22 mouse cellular contexts compared by ENCODE assay signal in genomic region chr14:104568081-104568480, GRCm38 (mm10). TPM values are rescaled to one million over a fixed set of nuclear protein-coding genes. Genes with fewer than 3 reads are reported as not detected.
DNase-seq lines count a peak whose midpoint lies in the region; ATAC-seq lines count a peak whose summit lies in the region.
"Had no signal": no experiment of that assay in that cellular context is flagged by ENCODE, and none has a peak within 500 bp of the region (broad histone marks: within the 10 kb centered on the region; RNA-seq: fewer than 3 reads in every experiment).

No protein-coding gene starts in this region.

- H3K4me1 ChIP-seq in forebrain, embryonic 15.5 days, result peaks cover 15% of the 10 kb centered on the region
- H3K4me1 ChIP-seq in forebrain, embryonic 10.5 days, result peaks cover 4% of the 10 kb centered on the region
- no peaks in the 10 kb centered on the region for H3K4me1 ChIP-seq in midbrain, embryonic 11.5 days (ENCODE audit: control insufficient read depth, insufficient read depth, low read length)
- peaks cover 3% of the 10 kb centered on the region for H3K4me1 ChIP-seq in midbrain, embryonic 16.5 days (ENCODE audit: control insufficient read depth, insufficient read depth, low read length)
- no peaks in the 10 kb centered on the region for H3K4me1 ChIP-seq in neural tube, embryonic 12.5 days
- peaks cover 3% of the 10 kb centered on the region; the same call in 1 of the 2 replicates for H3K4me1 ChIP-seq in neural tube, embryonic 15.5 days
- peaks cover 3% of the 10 kb centered on the region; the same call in 1 of the 2 replicates for H3K4me1 ChIP-seq in hindbrain, embryonic 14.5 days (replicated peaks; ENCODE audit: control insufficient read depth, insufficient read depth, low read length)
- H3K4me1 ChIP-seq: embryonic facial prominence, embryonic 13.5 days; heart, embryonic 10.5 days had no signal

- H3K27ac ChIP-seq in forebrain, embryonic 15.5 days (replicated peaks), result 0 out of 2 replicates have a peak overlapping the region, but pooled peaks have one; percentile 40
- no peak overlapping the region for H3K27ac ChIP-seq in forebrain, embryonic 10.5 days
- no peak overlapping the region for H3K27ac ChIP-seq in midbrain, embryonic 11.5 days (ENCODE audit: low read depth, low read length)
- no peak overlapping the region for H3K27ac ChIP-seq in midbrain, embryonic 16.5 days (ENCODE audit: low read length)
- H3K27ac ChIP-seq in neural tube, embryonic 12.5 days, result no peak overlapping the region
- no peak overlapping the region for H3K27ac ChIP-seq in neural tube, embryonic 15.5 days (replicated peaks)
- H3K27ac ChIP-seq in hindbrain, embryonic 14.5 days, result no peak overlapping the region
- H3K27ac ChIP-seq: embryonic facial prominence, embryonic 13.5 days; heart, embryonic 10.5 days had no signal

- no peaks in the 10 kb centered on the region for H3K9me3 ChIP-seq in forebrain, embryonic 15.5 days
- no peaks in the 10 kb centered on the region for H3K9me3 ChIP-seq in forebrain, embryonic 10.5 days
- H3K9me3 ChIP-seq in midbrain, embryonic 11.5 days (ENCODE audit: control insufficient read depth, low read length), result no peaks in the 10 kb centered on the region
- H3K9me3 ChIP-seq in midbrain, embryonic 16.5 days (replicated peaks; ENCODE audit: control insufficient read depth, low read length, poor library complexity, severe bottlenecking), result no peaks in the 10 kb centered on the region
- H3K9me3 ChIP-seq in neural tube, embryonic 12.5 days, result no peaks in the 10 kb centered on the region
- no peaks in the 10 kb centered on the region for H3K9me3 ChIP-seq in neural tube, embryonic 15.5 days (replicated peaks)
- H3K9me3 ChIP-seq in hindbrain, embryonic 14.5 days (ENCODE audit: control insufficient read depth, low read length), result no peaks in the 10 kb centered on the region
- H3K9me3 ChIP-seq: embryonic facial prominence, embryonic 13.5 days; heart, embryonic 10.5 days had no signal

- H3K9ac ChIP-seq in forebrain, embryonic 15.5 days (replicated peaks), result no peak overlapping the region
- H3K9ac ChIP-seq in midbrain, embryonic 11.5 days (ENCODE audit: low read length), result no peak overlapping the region
- H3K9ac ChIP-seq in midbrain, embryonic 16.5 days (ENCODE audit: low read depth, low read length), result no peak overlapping the region
- H3K9ac ChIP-seq in neural tube, embryonic 12.5 days, result no peak overlapping the region
- H3K9ac ChIP-seq in neural tube, embryonic 15.5 days (replicated peaks), result no peak overlapping the region
- no peak overlapping the region for H3K9ac ChIP-seq in hindbrain, embryonic 14.5 days
- H3K9ac ChIP-seq: embryonic facial prominence, embryonic 13.5 days had no signal

- no peak for DNase-seq in forebrain, embryonic 10.5 days (ENCODE audit: extremely low spot score, low spot score)
- DNase-seq in midbrain, embryonic 11.5 days (ENCODE audit: low spot score, missing footprints), result no peak
- peak; percentile 31 for DNase-seq in hindbrain, embryonic 14.5 days (ENCODE audit: low spot score)
- DNase-seq: adrenal gland, adult 2 months; adrenal gland, postnatal 25 days; cerebellum, adult 18-20 months; cerebellum, adult 9-11 months; cerebellum, postnatal 36 days; gastrocnemius, postnatal 10 days; heart, adult 18-20 months; heart, postnatal 10 days; heart, postnatal 4 days had no signal

- no peaks in the 10 kb centered on the region for H3K36me3 ChIP-seq in forebrain, embryonic 15.5 days
- no peaks in the 10 kb centered on the region for H3K36me3 ChIP-seq in forebrain, embryonic 10.5 days (replicated peaks)
- H3K36me3 ChIP-seq in midbrain, embryonic 11.5 days (ENCODE audit: control insufficient read depth, insufficient read depth, low read length), result no peaks in the 10 kb centered on the region
- H3K36me3 ChIP-seq in midbrain, embryonic 16.5 days (ENCODE audit: control insufficient read depth, insufficient read depth, low read length), result no peaks in the 10 kb centered on the region
- H3K36me3 ChIP-seq in neural tube, embryonic 12.5 days, result no peaks in the 10 kb centered on the region
- H3K36me3 ChIP-seq in neural tube, embryonic 15.5 days, result no peaks in the 10 kb centered on the region
- no peaks in the 10 kb centered on the region for H3K36me3 ChIP-seq in hindbrain, embryonic 14.5 days (replicated peaks; ENCODE audit: control insufficient read depth, insufficient read depth)
- H3K36me3 ChIP-seq: embryonic facial prominence, embryonic 13.5 days; heart, embryonic 10.5 days had no signal

- WGBS in forebrain, embryonic 15.5 days, result 25% methylated on average over 3 of the region's 3 CpGs
- 84% methylated on average over 3 of the region's 3 CpGs for WGBS in forebrain, embryonic 10.5 days
- 46% methylated on average over 3 of the region's 3 CpGs for WGBS in midbrain, embryonic 11.5 days
- WGBS in midbrain, embryonic 16.5 days, result 20% methylated on average over 3 of the region's 3 CpGs
- 55% methylated on average over 3 of the region's 3 CpGs for WGBS in neural tube, embryonic 12.5 days
- WGBS in neural tube, embryonic 15.5 days, result 24% methylated on average over 3 of the region's 3 CpGs
- 14% methylated on average over 3 of the region's 3 CpGs for WGBS in hindbrain, embryonic 14.5 days

- H3K4me3 ChIP-seq in forebrain, embryonic 15.5 days, result no peak overlapping the region
- H3K4me3 ChIP-seq in forebrain, embryonic 10.5 days, result no peak overlapping the region
- no peak overlapping the region for H3K4me3 ChIP-seq in midbrain, embryonic 11.5 days (ENCODE audit: low read depth, low read length)
- no peak overlapping the region for H3K4me3 ChIP-seq in midbrain, embryonic 16.5 days (ENCODE audit: low read depth, low read length)
- no peak overlapping the region for H3K4me3 ChIP-seq in neural tube, embryonic 12.5 days
- no peak overlapping the region for H3K4me3 ChIP-seq in neural tube, embryonic 15.5 days (replicated peaks)
- no peak overlapping the region for H3K4me3 ChIP-seq in hindbrain, embryonic 14.5 days (replicated peaks; ENCODE audit: low read length)
- H3K4me3 ChIP-seq: embryonic facial prominence, embryonic 13.5 days; heart, embryonic 10.5 days had no signal

- H3K4me2 ChIP-seq in forebrain, embryonic 15.5 days (replicated peaks), result no peak overlapping the region
- no peak overlapping the region for H3K4me2 ChIP-seq in midbrain, embryonic 11.5 days
- H3K4me2 ChIP-seq in midbrain, embryonic 16.5 days (ENCODE audit: low read length), result no peak overlapping the region
- no peak overlapping the region for H3K4me2 ChIP-seq in neural tube, embryonic 12.5 days (replicated peaks)
- H3K4me2 ChIP-seq in neural tube, embryonic 15.5 days, result no peak overlapping the region
- no peak overlapping the region for H3K4me2 ChIP-seq in hindbrain, embryonic 14.5 days (replicated peaks)
- H3K4me2 ChIP-seq: embryonic facial prominence, embryonic 13.5 days had no signal

- H3K27me3 ChIP-seq in forebrain, embryonic 15.5 days, result no peaks in the 10 kb centered on the region
- no peaks in the 10 kb centered on the region for H3K27me3 ChIP-seq in forebrain, embryonic 10.5 days (ENCODE audit: poor library complexity, severe bottlenecking)
- no peaks in the 10 kb centered on the region for H3K27me3 ChIP-seq in midbrain, embryonic 11.5 days (ENCODE audit: control insufficient read depth, insufficient read depth, low read length)
- no peaks in the 10 kb centered on the region for H3K27me3 ChIP-seq in midbrain, embryonic 16.5 days (ENCODE audit: control insufficient read depth, insufficient read depth, low read depth, low read length)
- H3K27me3 ChIP-seq in neural tube, embryonic 12.5 days (replicated peaks), result no peaks in the 10 kb centered on the region
- H3K27me3 ChIP-seq in neural tube, embryonic 15.5 days (replicated peaks), result no peaks in the 10 kb centered on the region
- H3K27me3 ChIP-seq in hindbrain, embryonic 14.5 days (ENCODE audit: control insufficient read depth, insufficient read depth, low read length), result no peaks in the 10 kb centered on the region
- H3K27me3 ChIP-seq: CH12.LX; embryonic facial prominence, embryonic 13.5 days had no signal

- 0 out of 2 replicates have a peak, but pooled peaks have one; percentile 25 for ATAC-seq in forebrain, embryonic 15.5 days (replicated peaks)
- 0 out of 2 replicates have a peak, but pooled peaks have one; percentile 45 for ATAC-seq in midbrain, embryonic 11.5 days (ENCODE audit: low FRiP score)
- no peak for ATAC-seq in midbrain, embryonic 16.5 days
- ATAC-seq in neural tube, embryonic 12.5 days (ENCODE audit: low FRiP score, low read depth), result 0 out of 2 replicates have a peak, but pooled peaks have one; percentile 23
- no peak for ATAC-seq in neural tube, embryonic 15.5 days (ENCODE audit: low FRiP score)
- ATAC-seq in hindbrain, embryonic 14.5 days (ENCODE audit: low FRiP score), result no peak
- ATAC-seq: activated CD4-positive, CD25-positive, alpha-beta regulatory T cell, adult 4 months; intestine, postnatal 0 days; Patski had no signal

RNA-seq across cellular contexts. Expression of gene Rnf219, which starts 45.6 kb away (rescaled TPM):
- 30.0 and 32.1 TPM in 2 replicates for polyA plus RNA-seq in forebrain, embryonic 15.5 days (2015; fragmentation: Nextera tagmentation; extraction: Ambion mirVana)
- 46.8 and 55.6 TPM in 2 replicates for polyA plus RNA-seq in forebrain, embryonic 10.5 days (2016; fragmentation: Nextera tagmentation; extraction: Ambion mirVana)
- polyA plus RNA-seq in midbrain, embryonic 11.5 days (2014; fragmentation: Nextera tagmentation; extraction: Ambion mirVana), result 36.3 and 42.8 TPM in 2 replicates
- polyA plus RNA-seq in midbrain, embryonic 16.5 days (2015; fragmentation: Nextera tagmentation; extraction: Ambion mirVana), result 28.5 and 31.4 TPM in 2 replicates
- 36.8 and 37.1 TPM in 2 replicates for polyA plus RNA-seq in neural tube, embryonic 12.5 days (2016; fragmentation: Nextera tagmentation; extraction: Ambion mirVana)
- polyA plus RNA-seq in neural tube, embryonic 15.5 days (2015; fragmentation: Nextera tagmentation; extraction: Ambion mirVana), result 30.7 and 32.3 TPM in 2 replicates
- 31.2 and 34.6 TPM in 2 replicates for polyA plus RNA-seq in hindbrain, embryonic 14.5 days (2014; fragmentation: Nextera tagmentation; extraction: Ambion mirVana)

Comparison
In these comparisons a context has a peak if more than half of its experiments do, and no peak if none do; other contexts are left out.
1. ATAC-seq: peak in forebrain, embryonic 15.5 days (single experiment), midbrain, embryonic 11.5 days (single experiment) and neural tube, embryonic 12.5 days (single experiment); none in midbrain, embryonic 16.5 days (single experiment), neural tube, embryonic 15.5 days (single experiment) and hindbrain, embryonic 14.5 days (single experiment).